Mouse (Mus musculus): ENCODE results near the gene Setd2.

DNA sequence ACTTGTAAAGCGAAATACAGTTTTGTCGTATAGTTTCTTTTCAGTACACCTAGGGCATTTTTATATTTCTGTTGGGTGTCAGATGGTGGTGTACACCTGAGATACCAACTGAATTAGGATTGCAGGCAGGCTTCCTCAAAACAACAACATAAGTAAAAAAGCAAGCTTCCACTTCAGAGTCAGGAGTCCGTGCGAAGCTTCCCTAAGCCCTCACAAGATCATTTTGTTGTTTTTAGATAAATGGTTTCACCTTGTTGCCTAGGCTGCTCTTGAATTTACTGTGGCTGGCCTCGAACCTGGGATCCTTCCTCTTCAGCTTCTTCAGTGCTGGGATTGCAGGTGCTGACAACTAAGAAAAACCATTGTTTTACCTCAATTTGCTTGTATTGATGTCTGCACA lies 1.2 kb downstream of the Setd2 start:
- TF ChIP-seq TAL1 (IDR thresholded peaks at IDR 0.05; ENCODE audit: low read length) = no peak
- TF ChIP-seq GATA1 (IDR thresholded peaks at IDR 0.05; ENCODE audit: low read length) = no peak

Measured in erythroblast, embryonic 14.5 days (primary cell).